Mouse (Mus musculus): ENCODE data around the gene Tgm4.

The Tgm4 gene

DNA sequence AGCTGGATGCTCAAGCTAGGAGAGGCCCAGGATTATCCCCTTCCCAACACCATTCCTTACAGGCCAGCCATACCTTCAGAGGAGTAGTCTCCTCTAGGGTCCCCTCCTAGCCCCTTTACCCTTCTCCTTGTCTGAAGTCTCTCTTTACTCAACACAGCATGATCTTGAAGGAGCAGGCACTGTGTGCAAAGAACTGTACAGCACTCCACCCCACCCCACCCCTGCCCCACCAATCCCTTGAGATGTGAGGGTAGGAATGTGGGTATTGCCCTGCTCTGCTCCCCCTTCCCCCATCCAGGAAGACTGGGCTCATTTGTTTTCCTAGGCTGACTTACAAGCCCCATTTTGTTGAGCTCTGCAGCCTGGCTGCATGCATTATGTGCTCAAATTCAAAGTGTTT, 69.8 kb downstream of the Tgm4 start:
- DNase-seq (ENCODE audit: low read depth, low spot score) = no peak

DNA sequence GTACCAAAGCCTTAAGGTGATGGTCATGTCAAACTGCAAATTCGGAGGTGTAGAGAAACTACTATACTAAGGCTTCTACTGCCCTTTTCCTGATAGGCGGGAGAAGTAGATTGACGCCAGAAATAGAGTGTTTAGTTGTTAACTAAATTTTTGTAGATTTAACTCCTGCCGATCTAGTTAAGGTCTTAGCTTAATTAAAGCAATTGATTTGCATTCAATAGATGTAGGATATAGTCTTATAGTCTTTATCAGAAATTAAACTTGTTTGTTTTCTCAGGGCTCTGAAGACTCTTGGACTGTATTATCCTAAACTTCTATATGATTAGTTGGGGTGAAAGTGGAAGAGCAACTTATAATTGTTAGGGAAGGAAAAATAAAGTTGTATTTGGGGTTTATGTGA, 72.7 kb downstream of the Tgm4 start:
- no peak for DNase-seq (ENCODE audit: low read depth, low spot score)

DNA sequence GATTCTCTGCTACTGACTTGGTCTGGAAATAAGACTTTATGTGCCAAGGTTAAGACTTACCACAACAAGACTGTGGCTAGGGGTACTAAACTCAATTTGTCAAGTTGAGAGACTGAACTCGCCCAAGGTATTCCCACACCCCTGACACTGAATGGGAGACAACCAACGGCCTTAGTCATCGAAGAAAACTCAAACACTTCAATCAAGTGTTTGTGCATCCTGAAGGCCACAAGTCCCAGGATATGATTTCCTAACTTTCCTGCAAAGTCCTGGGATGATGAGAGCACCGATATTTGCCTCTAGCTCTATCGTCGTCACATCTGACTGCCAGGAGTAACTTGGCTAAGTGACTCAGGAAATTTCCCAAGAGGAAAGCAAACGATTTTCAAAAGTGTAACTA, 74.7 kb downstream of the Tgm4 start:
- DNase-seq (ENCODE audit: low read depth, low spot score) = no peak

GRCm38 (mm10) chr9:123111751-123112221, 77.3 kb downstream of the Tgm4 start:
- peak; percentile 38 for DNase-seq (ENCODE audit: low read depth, low spot score)

GRCm38 (mm10) chr9:123112805-123113521, 78.4 kb downstream of the Tgm4 start, which contains the start of the genes Zdhhc3 and Exosc7:
TSS of gene Zdhhc3 (minus strand) at chr9:123113205.
TSS of gene Exosc7 (plus strand) at chr9:123113215.
- DNase-seq (ENCODE audit: low read depth, low spot score) = peak; percentile 94

DNA sequence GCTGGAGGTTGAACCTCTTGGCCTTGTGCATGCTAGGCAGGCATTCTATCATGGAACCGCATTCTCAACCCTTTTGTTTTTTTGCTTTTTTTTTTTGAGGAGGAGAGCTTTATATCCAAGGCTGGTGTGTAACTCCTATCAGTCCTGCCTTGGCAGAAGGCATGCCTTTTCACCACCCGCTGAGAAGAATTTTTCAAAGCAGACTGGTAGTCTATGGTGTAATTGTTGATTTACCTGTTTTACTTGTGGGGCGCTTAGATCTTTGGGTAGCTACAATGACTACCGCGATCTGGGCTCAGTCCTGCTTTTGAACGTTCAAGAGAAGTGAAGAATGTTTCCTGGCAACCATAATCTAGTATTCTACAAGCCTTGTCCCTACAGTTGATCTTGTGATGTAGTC, 79.4 kb downstream of the Tgm4 start:
- DNase-seq (ENCODE audit: low read depth, low spot score) = no peak

DNA sequence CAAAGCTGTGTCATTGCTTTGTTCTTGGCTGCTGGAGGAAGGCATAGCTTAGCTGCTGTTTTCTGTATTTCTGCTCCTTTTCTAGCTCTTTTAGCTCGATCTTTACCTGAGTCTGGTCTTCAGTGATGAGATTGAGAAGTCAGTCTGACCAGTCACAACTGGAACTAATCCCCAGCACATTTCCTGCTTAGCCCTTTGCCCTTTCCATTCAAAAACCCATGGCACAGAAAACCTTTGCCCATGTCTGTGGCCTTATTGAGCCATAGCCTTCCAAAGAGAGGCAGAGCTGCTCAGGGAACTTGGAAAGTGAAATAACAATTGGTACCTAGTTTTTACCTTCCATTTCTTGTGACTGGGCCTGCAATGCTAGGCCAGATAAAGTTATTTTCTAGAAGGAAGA, 81.0 kb downstream of the Tgm4 start:
- no peak for DNase-seq (ENCODE audit: low read depth, low spot score)

Measured in CD4-positive helper T cell, adult 2 months (primary cell).